Mouse (Mus musculus) spleen, adult 2 months (tissue): ENCODE data around the gene Rfpl4.

ENCODE experiments used
- CTCF ChIP-seq: fragments of 200-500 bp; IDR thresholded peaks from 2 replicates; pipeline ENCODE4 v1.5.1; 2011; ENCODE audit warnings: mild to moderate bottlenecking, inconsistent platforms; ENCODE audit not compliant: insufficient read depth, insufficient read length, insufficient replicate concordance; ENCODE audit errors: extremely low read depth
- POLR2A ChIP-seq: fragments of 200-500 bp; IDR thresholded peaks from 2 replicates; pipeline ENCODE4 v1.6.1; 2011; ENCODE audit warnings: low read depth, low read length, inconsistent platforms

GRCm38 (mm10) chr7:5081241-5081640 is 35.5 kb downstream of the Rfpl4 start:
- no peak for TF ChIP-seq CTCF
- TF ChIP-seq POLR2A, result no peak
